Mouse (Mus musculus) intestine, embryonic 14.5 days (tissue): ENCODE data around the gene Trpc1. TPM values are rescaled to one million over a fixed set of nuclear protein-coding genes. Genes with fewer than 3 reads are reported as not detected.

ENCODE experiments used
- ATAC-seq: fragments of 200-750 bp; cut with Nextera tagmentation; replicated peaks from 2 replicates; pipeline ENCODE4 v1.8.0; 2017; ENCODE audit warnings: low read depth, moderate number of reproducible peaks, moderate TSS enrichment, moderate library complexity; ENCODE audit not compliant: low FRiP score, low TSS enrichment
- DNase-seq: peaks from one replicate; pipeline ENCODE4 v3.0.0-alpha.2; 2018; ENCODE audit warnings: low spot score
- H3K27ac ChIP-seq: fragments of 300-500 bp; sonication (generic); 2 replicates; pipeline ENCODE4 v1.5.1; 2014; ENCODE audit warnings: low read depth, mild to moderate bottlenecking, control low read depth
- H3K27me3 ChIP-seq: fragments of 300-500 bp; sonication (generic); replicated peaks from 2 replicates; pipeline ENCODE4 v1.6.1; 2014; ENCODE audit warnings: low read length, control low read depth; ENCODE audit not compliant: control insufficient read depth, insufficient read depth
- H3K36me3 ChIP-seq: fragments of 300-500 bp; sonication (generic); 2 replicates; pipeline ENCODE4 v1.6.1; 2014; ENCODE audit warnings: low read length, control low read depth; ENCODE audit not compliant: control insufficient read depth, insufficient read depth
- H3K4me1 ChIP-seq: fragments of 300-500 bp; sonication (generic); replicated peaks from 2 replicates; pipeline ENCODE4 v1.6.1; 2014; ENCODE audit warnings: low read length, control low read depth, mixed read lengths; ENCODE audit not compliant: control insufficient read depth, insufficient read depth
- H3K4me2 ChIP-seq: fragments of 300-500 bp; sonication (generic); 2 replicates; pipeline ENCODE4 v1.6.1; 2014; ENCODE audit warnings: low read length
- H3K4me3 ChIP-seq: fragments of 300-500 bp; sonication (generic); 2 replicates; pipeline ENCODE4 v1.5.1; 2014; ENCODE audit warnings: low read depth, low read length, control low read depth, mixed read lengths
- H3K9ac ChIP-seq: fragments of 300-500 bp; sonication (generic); 2 replicates; pipeline ENCODE4 v1.6.1; 2014; ENCODE audit warnings: mild to moderate bottlenecking, low read length
- H3K9me3 ChIP-seq: fragments of 300-500 bp; sonication (generic); 2 replicates; pipeline ENCODE4 v1.6.1; 2016; ENCODE audit warnings: low read length, control low read depth; ENCODE audit not compliant: control insufficient read depth
- WGBS: fragments of 180-500 bp; shearing (Covaris S2); extraction: QIAGEN DNeasy Blood & Tissue Kit; methylation state at CpG from one replicate; pipeline ENCODE4 v1.1.7; 2014; 5-methylcytosine and 5-hydroxymethylcytosine counted together
- polyA plus RNA-seq: library from polyadenylated mRNA; unstranded; fragments of >200 nt; fragmentation: Nextera tagmentation; extraction: Ambion mirVana; gene quantifications from 2 replicates; pipeline ENCODE4 v1.2.1, GENCODE M21; 2014

Gene Trpc1
- polyA plus RNA-seq = 5.7 and 6.5 TPM in 2 replicates

- peaks cover 2% of the 10 kb centered on the region; the same call in 1 of the 2 replicates for H3K4me1 ChIP-seq
- H3K9ac ChIP-seq = peak within 1 kb of the TSS; percentile 70
- peak within 1 kb of the TSS; percentile 54 for H3K4me2 ChIP-seq
- H3K9me3 ChIP-seq = no peaks in the 10 kb centered on the region
- H3K36me3 ChIP-seq = no peaks in the 10 kb centered on the region
- DNase-seq (peak; percentile 94), ATAC-seq (peak; percentile 98)
- WGBS = under 1% methylated on average over 56 of the region's 56 CpGs
- peak within 1 kb of the TSS; percentile 24; the same call in 1 of the 2 replicates for H3K27ac ChIP-seq
- H3K4me3 ChIP-seq = peak within 1 kb of the TSS; percentile 78
- H3K27me3 ChIP-seq = 0 out of 2 replicates have a peak, but pooled peaks cover 4% of the 10 kb centered on the region
These were observed at the start of gene Trpc1 for GRCm38 (mm10) chr9:95750037-95750511. TSS of gene Trpc1 (minus strand) at chr9:95750375.

- H3K4me1 ChIP-seq = 0 out of 2 replicates have a peak, but pooled peaks cover 4% of the 10 kb centered on the region
- no peak overlapping the region for H3K27ac ChIP-seq
- DNase-seq (no peak), ATAC-seq (no peak)
- no peak overlapping the region for H3K9ac ChIP-seq
- H3K9me3 ChIP-seq = no peaks in the 10 kb centered on the region
- no peak overlapping the region for H3K4me3 ChIP-seq
- H3K27me3 ChIP-seq = no peaks in the 10 kb centered on the region
- WGBS = 90% methylated on average over 2 of the region's 2 CpGs
- no peak overlapping the region for H3K4me2 ChIP-seq
- H3K36me3 ChIP-seq = no peaks in the 10 kb centered on the region
These were observed 46.1 kb upstream of the Trpc1 start for GRCm38 (mm10) chr9:95796323-95796722.

- no peak overlapping the region for H3K4me2 ChIP-seq
- no peaks in the 10 kb centered on the region for H3K9me3 ChIP-seq
These were observed 45.7 kb upstream of the Trpc1 start for GRCm38 (mm10) chr9:95795844-95796243.

GRCm38 (mm10) chr9:95795077-95795784 is 45.1 kb upstream of the Trpc1 start:
- H3K9ac ChIP-seq = no peak overlapping the region
- H3K4me2 ChIP-seq = no peak overlapping the region
- H3K27ac ChIP-seq = peak overlapping the region; percentile 54
- H3K9me3 ChIP-seq = no peaks in the 10 kb centered on the region
- H3K27me3 ChIP-seq = no peaks in the 10 kb centered on the region
- H3K4me1 ChIP-seq = 0 out of 2 replicates have a peak, but pooled peaks cover 4% of the 10 kb centered on the region
- H3K4me3 ChIP-seq = no peak overlapping the region
- ATAC-seq (peak; percentile 90), DNase-seq (no peak)
- H3K36me3 ChIP-seq = no peaks in the 10 kb centered on the region
- WGBS = 77% methylated on average over 2 of the region's 2 CpGs

More at GRCm38 (mm10) chr9:95795844-95796243, 45.7 kb upstream of the Trpc1 start:
- H3K4me1 ChIP-seq = 0 out of 2 replicates have a peak, but pooled peaks cover 4% of the 10 kb centered on the region
- no peaks in the 10 kb centered on the region for H3K36me3 ChIP-seq
- peak overlapping the region; percentile 54 for H3K27ac ChIP-seq
- no peak overlapping the region for H3K9ac ChIP-seq
- DNase-seq (no peak), ATAC-seq (no peak)
- 88% methylated on average over 5 of the region's 5 CpGs for WGBS
- no peaks in the 10 kb centered on the region for H3K27me3 ChIP-seq
- no peak overlapping the region for H3K4me3 ChIP-seq

GRCm38 (mm10) chr9:95793986-95794744 is 44.0 kb upstream of the Trpc1 start:
- DNase-seq = no peak

GRCm38 (mm10) chr9:95784888-95785511 is 34.8 kb upstream of the Trpc1 start:
- ATAC-seq = no peak
- 85% methylated on average over 16 of the region's 16 CpGs for WGBS
- no peaks in the 10 kb centered on the region for H3K9me3 ChIP-seq

More at GRCm38 (mm10) chr9:95793986-95794744, 44.0 kb upstream of the Trpc1 start:
- H3K27me3 ChIP-seq = no peaks in the 10 kb centered on the region
- H3K4me2 ChIP-seq = no peak overlapping the region
- H3K4me3 ChIP-seq = no peak overlapping the region
- H3K27ac ChIP-seq = peak overlapping the region; percentile 33; the same call in 1 of the 2 replicates
- H3K9ac ChIP-seq = no peak overlapping the region
- 71% methylated on average over 15 of the region's 15 CpGs for WGBS
- H3K36me3 ChIP-seq = no peaks in the 10 kb centered on the region
- H3K4me1 ChIP-seq = 0 out of 2 replicates have a peak, but pooled peaks cover 4% of the 10 kb centered on the region
- peak; percentile 32; the same call in 1 of the 2 replicates for ATAC-seq
- no peaks in the 10 kb centered on the region for H3K9me3 ChIP-seq

GRCm38 (mm10) chr9:95783646-95784293 is 33.6 kb upstream of the Trpc1 start:
- Histone ChIP-seq H3K4me1 (no peaks in the 10 kb centered on the region), H3K9me3 (no peaks in the 10 kb centered on the region), H3K27me3 (no peaks in the 10 kb centered on the region), H3K36me3 (no peaks in the 10 kb centered on the region), H3K9ac (no peak overlapping the region), H3K4me2 (no peak overlapping the region), H3K27ac (no peak overlapping the region), H3K4me3 (no peak overlapping the region)
- DNase-seq (peak; percentile 50), ATAC-seq (no peak)
- WGBS = 77% methylated on average over 17 of the region's 17 CpGs

More at GRCm38 (mm10) chr9:95784888-95785511, 34.8 kb upstream of the Trpc1 start:
- no peak overlapping the region for H3K4me2 ChIP-seq
- H3K36me3 ChIP-seq = no peaks in the 10 kb centered on the region
- peak; percentile 21 for DNase-seq
- no peak overlapping the region for H3K9ac ChIP-seq
- H3K4me1 ChIP-seq = no peaks in the 10 kb centered on the region
- no peak overlapping the region for H3K27ac ChIP-seq
- H3K4me3 ChIP-seq = no peak overlapping the region
- H3K27me3 ChIP-seq = no peaks in the 10 kb centered on the region

GRCm38 (mm10) chr9:95771671-95772070 is 21.5 kb upstream of the Trpc1 start:
- H3K4me3 ChIP-seq = no peak overlapping the region
- 41% methylated on average over 2 of the region's 2 CpGs for WGBS

More at GRCm38 (mm10) chr9:95771671-95772070, 21.5 kb upstream of the Trpc1 start:
- Histone ChIP-seq H3K4me2 (no peak overlapping the region), H3K27me3 (no peaks in the 10 kb centered on the region), H3K9me3 (no peaks in the 10 kb centered on the region), H3K36me3 (no peaks in the 10 kb centered on the region), H3K9ac (no peak overlapping the region), H3K27ac (no peak overlapping the region), H3K4me1 (no peaks in the 10 kb centered on the region; the same call in 1 of the 2 replicates)
- no peak for ATAC-seq
- peak; percentile 10 for DNase-seq
